Mouse (Mus musculus): ENCODE measurements around the gene Fastkd5. TPM values are rescaled to one million over a fixed set of nuclear protein-coding genes. Genes with fewer than 3 reads are reported as not detected.
"Not testable (repeated sequence)": the region's sequence is repeated elsewhere in the genome, so short reads cannot be mapped to it uniquely, and the experiment has no call there.

Gene Fastkd5
- polyA plus RNA-seq, 1 experiment from 2014 or later, result 16.0 TPM

GRCm38 (mm10) chr2:130576564-130576963 lies 53.3 kb downstream of the Fastkd5 start:
- H3K4me1 ChIP-seq (ENCODE audit: control insufficient read depth, insufficient read depth, low read length); H3K36me3 ChIP-seq (ENCODE audit: control insufficient read depth, insufficient read depth, low read length); ATAC-seq (ENCODE audit: insufficient read depth, low FRiP score); H3K27ac ChIP-seq (ENCODE audit: low read length); H3K9me3 ChIP-seq (replicated peaks; ENCODE audit: control insufficient read depth, low read length): not testable (repeated sequence)
- peak overlapping the region; percentile 50 for H3K4me2 ChIP-seq (ENCODE audit: low read depth, low read length)
- H3K9ac ChIP-seq (ENCODE audit: low read length), result peak overlapping the region; percentile 50; the same call in 1 of the 2 replicates
- 2% methylated on average over 28 of the region's 32 CpGs for WGBS
- H3K27me3 ChIP-seq (ENCODE audit: control insufficient read depth, insufficient read depth, low read length), result peaks cover 59% of the 10 kb centered on the region
- H3K4me3 ChIP-seq (replicated peaks; ENCODE audit: low read length), result peak overlapping the region; percentile 30

- Histone ChIP-seq H3K36me3 (ENCODE audit: control insufficient read depth, insufficient read depth, low read length) (no peaks in the 10 kb centered on the region), H3K9ac (ENCODE audit: low read length) (peak within 1 kb of the TSS; percentile 50; the same call in 1 of the 2 replicates), H3K4me2 (ENCODE audit: low read depth, low read length) (peak within 1 kb of the TSS; percentile 50), H3K27ac (ENCODE audit: low read length) (no peak within 1 kb of the TSS), H3K4me1 (ENCODE audit: control insufficient read depth, insufficient read depth, low read length) (peaks cover 9% of the 10 kb centered on the region), H3K9me3 (replicated peaks; ENCODE audit: control insufficient read depth, low read length) (no peaks in the 10 kb centered on the region), H3K27me3 (ENCODE audit: control insufficient read depth, insufficient read depth, low read length) (peaks cover 53% of the 10 kb centered on the region), H3K4me3 (replicated peaks; ENCODE audit: low read length) (peak within 1 kb of the TSS; percentile 30)
- 52% methylated on average over 9 of the region's 9 CpGs for WGBS
- no peak for ATAC-seq (ENCODE audit: insufficient read depth, low FRiP score)
Observed at GRCm38 (mm10) chr2:130575873-130576272, 54.0 kb downstream of the Fastkd5 start, which contains the start of gene Oxt. Gene Oxt, plus strand, starts transcription at chr2:130576173.

GRCm38 (mm10) chr2:130574960-130575359 lies 54.9 kb downstream of the Fastkd5 start:
- Histone ChIP-seq H3K36me3 (ENCODE audit: control insufficient read depth, insufficient read depth, low read length) (no peaks in the 10 kb centered on the region), H3K9ac (ENCODE audit: low read length) (no peak overlapping the region), H3K27ac (ENCODE audit: low read length) (no peak overlapping the region), H3K27me3 (ENCODE audit: control insufficient read depth, insufficient read depth, low read length) (peaks cover 46% of the 10 kb centered on the region), H3K4me2 (ENCODE audit: low read depth, low read length) (no peak overlapping the region), H3K4me3 (replicated peaks; ENCODE audit: low read length) (no peak overlapping the region), H3K9me3 (replicated peaks; ENCODE audit: control insufficient read depth, low read length) (no peaks in the 10 kb centered on the region), H3K4me1 (ENCODE audit: control insufficient read depth, insufficient read depth, low read length) (peaks cover 5% of the 10 kb centered on the region; the same call in 1 of the 2 replicates)
- 83% methylated on average over 5 of the region's 5 CpGs for WGBS
- no peak for ATAC-seq (ENCODE audit: insufficient read depth, low FRiP score)

GRCm38 (mm10) chr2:130569926-130570325 lies 59.9 kb downstream of the Fastkd5 start:
- Histone ChIP-seq H3K9ac (ENCODE audit: low read length) (no peak overlapping the region), H3K36me3 (ENCODE audit: control insufficient read depth, insufficient read depth, low read length) (no peaks in the 10 kb centered on the region), H3K4me2 (ENCODE audit: low read depth, low read length) (no peak overlapping the region), H3K27me3 (ENCODE audit: control insufficient read depth, insufficient read depth, low read length) (0 out of 2 replicates have a peak, but pooled peaks cover under 1% of the 10 kb centered on the region), H3K4me1 (ENCODE audit: control insufficient read depth, insufficient read depth, low read length) (peaks cover 2% of the 10 kb centered on the region; the same call in 1 of the 2 replicates), H3K4me3 (replicated peaks; ENCODE audit: low read length) (no peak overlapping the region), H3K9me3 (replicated peaks; ENCODE audit: control insufficient read depth, low read length) (no peaks in the 10 kb centered on the region), H3K27ac (ENCODE audit: low read length) (no peak overlapping the region)
- ATAC-seq (ENCODE audit: insufficient read depth, low FRiP score), result no peak

GRCm38 (mm10) chr2:130568921-130569320 lies 60.9 kb downstream of the Fastkd5 start:
- H3K4me3 ChIP-seq (replicated peaks; ENCODE audit: low read length), result no peak overlapping the region
- no peak for ATAC-seq (ENCODE audit: insufficient read depth, low FRiP score)
- H3K27me3 ChIP-seq (ENCODE audit: control insufficient read depth, insufficient read depth, low read length), result no peaks in the 10 kb centered on the region
- no peak overlapping the region for H3K9ac ChIP-seq (ENCODE audit: low read length)
- no peaks in the 10 kb centered on the region for H3K9me3 ChIP-seq (replicated peaks; ENCODE audit: control insufficient read depth, low read length)
- H3K4me1 ChIP-seq (ENCODE audit: control insufficient read depth, insufficient read depth, low read length), result peaks cover 9% of the 10 kb centered on the region
- H3K4me2 ChIP-seq (ENCODE audit: low read depth, low read length), result no peak overlapping the region
- no peak overlapping the region for H3K27ac ChIP-seq (ENCODE audit: low read length)
- no peaks in the 10 kb centered on the region for H3K36me3 ChIP-seq (ENCODE audit: control insufficient read depth, insufficient read depth, low read length)
- 68% methylated on average over 4 of the region's 4 CpGs for WGBS

GRCm38 (mm10) chr2:130564983-130565382 lies 64.8 kb downstream of the Fastkd5 start:
- Histone ChIP-seq H3K9ac (ENCODE audit: low read length) (peak overlapping the region; percentile 86; the same call in 1 of the 2 replicates), H3K27ac (ENCODE audit: low read length) (no peak overlapping the region), H3K4me3 (replicated peaks; ENCODE audit: low read length) (no peak overlapping the region), H3K27me3 (ENCODE audit: control insufficient read depth, insufficient read depth, low read length) (no peaks in the 10 kb centered on the region), H3K36me3 (ENCODE audit: control insufficient read depth, insufficient read depth, low read length) (no peaks in the 10 kb centered on the region), H3K9me3 (replicated peaks; ENCODE audit: control insufficient read depth, low read length) (no peaks in the 10 kb centered on the region), H3K4me2 (ENCODE audit: low read depth, low read length) (peak overlapping the region; percentile 94), H3K4me1 (ENCODE audit: control insufficient read depth, insufficient read depth, low read length) (peaks cover 14% of the 10 kb centered on the region)
- WGBS, result 81% methylated on average over 8 of the region's 8 CpGs
- ATAC-seq (ENCODE audit: insufficient read depth, low FRiP score), result no peak

- no peaks in the 10 kb centered on the region for H3K36me3 ChIP-seq (ENCODE audit: control insufficient read depth, insufficient read depth, low read length)
- ATAC-seq (ENCODE audit: insufficient read depth, low FRiP score), result no peak
- no peaks in the 10 kb centered on the region for H3K9me3 ChIP-seq (replicated peaks; ENCODE audit: control insufficient read depth, low read length)
- under 1% methylated on average over 23 of the region's 23 CpGs for WGBS
- H3K27ac ChIP-seq (ENCODE audit: low read length), result peak overlapping the region; percentile 25; the same call in 1 of the 2 replicates
- peaks cover 14% of the 10 kb centered on the region for H3K4me1 ChIP-seq (ENCODE audit: control insufficient read depth, insufficient read depth, low read length)
- no peaks in the 10 kb centered on the region for H3K27me3 ChIP-seq (ENCODE audit: control insufficient read depth, insufficient read depth, low read length)
- H3K9ac ChIP-seq (ENCODE audit: low read length), result peak overlapping the region; percentile 86
- H3K4me3 ChIP-seq (replicated peaks; ENCODE audit: low read length), result peak overlapping the region; percentile 81
- peak overlapping the region; percentile 94 for H3K4me2 ChIP-seq (ENCODE audit: low read depth, low read length)
Observed at GRCm38 (mm10) chr2:130564063-130564462, 65.8 kb downstream of the Fastkd5 start.

Other genes starting within 250 kb of the Fastkd5 start
- gene Cpxm1, start 232.5 kb downstream of the Fastkd5 start, polyA plus RNA-seq (2015; fragmentation: Nextera tagmentation; extraction: Ambion mirVana), result 53.5 and 56.4 TPM in 2 replicates
- not detected in 2 replicates for gene Gm28372, start 224.8 kb downstream of the Fastkd5 start, polyA plus RNA-seq (2015; fragmentation: Nextera tagmentation; extraction: Ambion mirVana)
- not detected in 2 replicates for gene 1700020A23Rik, start 224.8 kb downstream of the Fastkd5 start, polyA plus RNA-seq (2015; fragmentation: Nextera tagmentation; extraction: Ambion mirVana)
- not detected in 2 replicates for gene Tmem239, start 223.5 kb downstream of the Fastkd5 start, polyA plus RNA-seq (2015; fragmentation: Nextera tagmentation; extraction: Ambion mirVana)
- gene Vps16, start 205.7 kb downstream of the Fastkd5 start, polyA plus RNA-seq (2015; fragmentation: Nextera tagmentation; extraction: Ambion mirVana), result 83.2 and 93.8 TPM in 2 replicates
- gene Pced1a, start 205.3 kb downstream of the Fastkd5 start, polyA plus RNA-seq (2015; fragmentation: Nextera tagmentation; extraction: Ambion mirVana), result 16.1 and 16.4 TPM in 2 replicates
- gene Ptpra, start 179.7 kb downstream of the Fastkd5 start, polyA plus RNA-seq (2015; fragmentation: Nextera tagmentation; extraction: Ambion mirVana), result 68.4 and 70.8 TPM in 2 replicates
- 69.6 and 82.3 TPM in 2 replicates for gene Mrps26, start 66.3 kb downstream of the Fastkd5 start, polyA plus RNA-seq (2015; fragmentation: Nextera tagmentation; extraction: Ambion mirVana)
- not detected in 2 replicates for gene Oxt, start 53.9 kb downstream of the Fastkd5 start, polyA plus RNA-seq (2015; fragmentation: Nextera tagmentation; extraction: Ambion mirVana)
- gene Avp, start 47.5 kb downstream of the Fastkd5 start, polyA plus RNA-seq (2015; fragmentation: Nextera tagmentation; extraction: Ambion mirVana), result not detected in 2 replicates
- 9.6 and 10.7 TPM in 2 replicates for gene Ubox5, start within 50 bp of the Fastkd5 start, polyA plus RNA-seq (2015; fragmentation: Nextera tagmentation; extraction: Ambion mirVana)
- gene Lzts3, start 12.8 kb upstream of the Fastkd5 start, polyA plus RNA-seq (2015; fragmentation: Nextera tagmentation; extraction: Ambion mirVana), result 7.5 and 8.4 TPM in 2 replicates
- 76.6 and 78.6 TPM in 2 replicates for gene Ddrgk1, start 34.6 kb upstream of the Fastkd5 start, polyA plus RNA-seq (2015; fragmentation: Nextera tagmentation; extraction: Ambion mirVana)
- 71.7 and 85.5 TPM in 2 replicates for gene Itpa, start 37.6 kb upstream of the Fastkd5 start, polyA plus RNA-seq (2015; fragmentation: Nextera tagmentation; extraction: Ambion mirVana)
- 0.70 and 0.77 TPM in 2 replicates for gene Slc4a11, start 67.5 kb upstream of the Fastkd5 start, polyA plus RNA-seq (2015; fragmentation: Nextera tagmentation; extraction: Ambion mirVana)

Measured in stomach, embryonic 16.5 days (tissue).